Mouse (Mus musculus) limb, embryonic 10.5 days (tissue): ENCODE measurements around the gene Arhgef33. TPM values are rescaled to one million over a fixed set of nuclear protein-coding genes. Genes with fewer than 3 reads are reported as not detected.
A peak's percentile ranks its signal among the peaks of the same experiment; 100 is the strongest.
"Not testable (repeated sequence)": the region's sequence is repeated elsewhere in the genome, so short reads cannot be mapped to it uniquely, and the experiment has no call there.

Source experiments
- DNase-seq: peaks from one replicate; pipeline ENCODE4 v3.0.0-alpha.2; 2017; ENCODE audit warnings: low spot score
- H3K27ac ChIP-seq: fragments of 300-500 bp; sonication (generic); 2 replicates; pipeline ENCODE4 v1.5.1; 2016; ENCODE audit warnings: mild to moderate bottlenecking
- H3K27me3 ChIP-seq: fragments of 300-500 bp; sonication (generic); 2 replicates; pipeline ENCODE4 v1.6.1; 2016; ENCODE audit warnings: low read depth, mild to moderate bottlenecking; ENCODE audit not compliant: poor library complexity, severe bottlenecking
- H3K36me3 ChIP-seq: fragments of 300-500 bp; sonication (generic); 2 replicates; pipeline ENCODE4 v1.6.1; 2016; ENCODE audit warnings: mild to moderate bottlenecking, moderate library complexity
- H3K4me1 ChIP-seq: fragments of 300-500 bp; sonication (generic); 2 replicates; pipeline ENCODE4 v1.6.1; 2016
- H3K4me3 ChIP-seq: fragments of 300-500 bp; sonication (generic); 2 replicates; pipeline ENCODE4 v1.5.1; 2016; ENCODE audit warnings: mild to moderate bottlenecking, moderate library complexity
- H3K9me3 ChIP-seq: fragments of 300-500 bp; sonication (generic); replicated peaks from 2 replicates; pipeline ENCODE4 v1.6.1; 2016; ENCODE audit warnings: mild to moderate bottlenecking
- WGBS: fragments of 180-500 bp; shearing (Covaris S2); methylation state at CpG from one replicate; pipeline ENCODE4 v1.1.7; 2016; 5-methylcytosine and 5-hydroxymethylcytosine counted together
- polyA plus RNA-seq: library from polyadenylated mRNA; unstranded; fragments of >200 nt; fragmentation: Nextera tagmentation; extraction: Ambion mirVana; gene quantifications from 2 replicates; pipeline ENCODE4 v1.2.1, GENCODE M21; 2016

The Arhgef33 gene
- 0.48 and 0.85 TPM in 2 replicates for polyA plus RNA-seq

DNA sequence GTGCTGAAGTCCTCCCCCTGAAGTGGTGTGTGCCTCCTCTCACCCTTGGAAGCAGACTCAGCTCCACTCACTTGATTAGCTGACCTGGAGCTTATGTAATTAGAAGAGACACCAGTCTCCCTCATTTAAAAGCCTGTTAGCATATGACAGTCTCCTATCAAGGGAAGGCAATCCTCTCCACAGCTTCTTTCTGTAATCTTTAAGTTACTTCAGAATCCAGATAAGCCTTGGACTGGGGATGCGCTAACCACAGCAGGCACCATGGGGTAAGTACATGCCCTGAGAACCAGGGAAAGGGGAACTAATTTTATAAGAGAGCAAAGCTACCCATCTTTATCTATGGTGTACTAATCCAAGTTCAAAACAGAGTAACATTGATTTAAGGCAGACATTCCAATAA is at the start of gene Arhgef33:
Gene Arhgef33 (plus strand): TSS at position 157 of the 400 bp plus-strand sequence.
- 92% methylated on average over 1 of the region's 1 CpGs for WGBS
- no peak for DNase-seq
- Histone ChIP-seq H3K27ac (no peak within 1 kb of the TSS), H3K4me1 (no peaks in the 10 kb centered on the region), H3K9me3 (no peaks in the 10 kb centered on the region), H3K27me3 (no peaks in the 10 kb centered on the region), H3K4me3 (no peak within 1 kb of the TSS), H3K36me3 (no peaks in the 10 kb centered on the region)

DNA sequence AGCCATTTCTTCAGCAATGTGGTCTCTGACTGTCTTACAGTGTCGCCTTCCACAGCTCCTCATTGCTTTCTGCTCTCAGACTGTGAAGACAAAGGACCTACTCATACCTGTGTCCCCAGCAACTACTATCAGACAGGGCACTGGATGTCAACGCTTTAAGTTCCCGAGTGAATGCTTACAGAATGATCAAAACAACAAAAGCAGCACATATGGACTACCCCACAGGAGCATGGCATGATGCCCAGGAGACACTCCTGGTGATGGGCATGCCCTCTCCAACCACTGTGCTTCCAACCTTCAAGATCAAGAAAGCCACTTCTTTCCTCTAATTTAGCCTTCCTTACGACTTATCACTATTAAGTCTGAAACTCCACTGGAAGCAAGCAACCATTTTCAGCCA is 40.1 kb upstream of the Arhgef33 start:
- peaks cover 92% of the 10 kb centered on the region for H3K36me3 ChIP-seq
- H3K4me3 ChIP-seq: no peak overlapping the region
- H3K4me1 ChIP-seq: no peaks in the 10 kb centered on the region
- H3K27me3 ChIP-seq: no peaks in the 10 kb centered on the region
- no peaks in the 10 kb centered on the region for H3K9me3 ChIP-seq
- 95% methylated on average over 4 of the region's 4 CpGs for WGBS
- DNase-seq: no peak
- H3K27ac ChIP-seq: no peak overlapping the region

DNA sequence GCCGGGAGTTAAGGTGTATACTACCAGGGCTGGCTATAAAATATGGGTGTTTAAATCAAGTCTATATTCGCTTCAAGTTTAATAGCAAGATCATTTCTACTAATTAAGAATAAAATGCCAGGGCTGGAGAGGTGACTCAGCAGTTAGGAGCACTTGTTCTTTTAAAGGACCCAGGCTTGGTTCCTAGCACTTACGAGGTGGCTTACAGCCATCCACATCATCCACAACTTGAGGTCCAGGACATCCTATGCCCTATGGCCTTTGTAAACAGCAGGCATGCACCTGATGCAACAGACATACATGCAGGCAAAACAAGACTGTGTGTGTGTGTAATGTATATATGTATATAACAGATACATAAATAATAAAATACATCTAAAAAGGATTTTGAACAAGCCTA is 39.1 kb upstream of the Arhgef33 start:
- 94% methylated on average over 3 of the region's 3 CpGs for WGBS
- Histone ChIP-seq H3K4me1 (no peaks in the 10 kb centered on the region), H3K27me3 (no peaks in the 10 kb centered on the region), H3K4me3 (no peak overlapping the region), H3K36me3 (peaks cover 94% of the 10 kb centered on the region), H3K27ac (no peak overlapping the region), H3K9me3 (no peaks in the 10 kb centered on the region)
- no peak for DNase-seq

DNA sequence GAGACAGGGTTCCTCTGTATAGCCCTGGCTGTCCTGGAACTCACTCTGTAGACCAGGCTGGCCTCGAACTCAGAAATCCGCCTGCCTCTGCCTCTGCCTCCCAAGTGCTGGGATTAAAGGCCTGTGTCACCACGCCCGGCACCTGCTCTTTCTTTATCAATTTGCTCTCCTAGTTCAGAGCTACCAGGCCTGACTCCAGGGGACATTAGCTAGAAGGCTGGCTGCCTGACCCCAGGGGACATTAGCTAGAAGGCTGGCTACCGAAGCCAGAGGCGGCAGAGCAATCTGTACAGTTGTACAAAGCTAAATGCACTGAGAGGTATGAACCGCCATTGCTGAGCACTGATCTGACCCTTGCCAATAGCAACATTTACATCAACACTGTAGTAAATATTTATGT is 36.6 kb upstream of the Arhgef33 start:
- not testable (repeated sequence) for H3K27ac ChIP-seq, H3K9me3 ChIP-seq, H3K4me3 ChIP-seq, DNase-seq, H3K4me1 ChIP-seq, H3K27me3 ChIP-seq
- peaks cover 93% of the 10 kb centered on the region for H3K36me3 ChIP-seq
- WGBS: 93% methylated on average over 7 of the region's 7 CpGs

DNA sequence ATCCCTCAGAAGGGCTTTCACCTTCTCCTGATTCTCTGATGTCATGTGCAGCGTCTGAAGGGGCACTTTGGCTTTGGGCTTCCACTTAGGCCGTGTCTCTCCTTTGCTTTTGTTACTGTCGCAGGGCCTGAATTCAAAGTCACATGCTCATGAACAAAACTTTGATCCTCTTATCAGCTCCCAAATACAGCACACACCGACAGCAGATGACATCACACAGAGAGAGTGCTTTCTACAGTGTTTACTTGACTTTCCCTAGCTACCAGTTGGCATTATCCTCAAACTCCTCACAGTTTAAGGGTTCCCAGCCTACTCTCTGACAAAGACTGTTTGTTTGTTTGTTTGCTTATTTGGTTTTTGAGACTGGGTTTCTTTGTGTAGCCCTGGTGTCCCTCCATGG is 29.0 kb upstream of the Arhgef33 start:
- H3K27ac ChIP-seq: no peak overlapping the region
- DNase-seq: no peak
- 93% methylated on average over 4 of the region's 4 CpGs for WGBS
- no peaks in the 10 kb centered on the region for H3K4me1 ChIP-seq
- H3K9me3 ChIP-seq: no peaks in the 10 kb centered on the region
- no peak overlapping the region for H3K4me3 ChIP-seq
- peaks cover 73% of the 10 kb centered on the region for H3K36me3 ChIP-seq
- no peaks in the 10 kb centered on the region for H3K27me3 ChIP-seq

DNA sequence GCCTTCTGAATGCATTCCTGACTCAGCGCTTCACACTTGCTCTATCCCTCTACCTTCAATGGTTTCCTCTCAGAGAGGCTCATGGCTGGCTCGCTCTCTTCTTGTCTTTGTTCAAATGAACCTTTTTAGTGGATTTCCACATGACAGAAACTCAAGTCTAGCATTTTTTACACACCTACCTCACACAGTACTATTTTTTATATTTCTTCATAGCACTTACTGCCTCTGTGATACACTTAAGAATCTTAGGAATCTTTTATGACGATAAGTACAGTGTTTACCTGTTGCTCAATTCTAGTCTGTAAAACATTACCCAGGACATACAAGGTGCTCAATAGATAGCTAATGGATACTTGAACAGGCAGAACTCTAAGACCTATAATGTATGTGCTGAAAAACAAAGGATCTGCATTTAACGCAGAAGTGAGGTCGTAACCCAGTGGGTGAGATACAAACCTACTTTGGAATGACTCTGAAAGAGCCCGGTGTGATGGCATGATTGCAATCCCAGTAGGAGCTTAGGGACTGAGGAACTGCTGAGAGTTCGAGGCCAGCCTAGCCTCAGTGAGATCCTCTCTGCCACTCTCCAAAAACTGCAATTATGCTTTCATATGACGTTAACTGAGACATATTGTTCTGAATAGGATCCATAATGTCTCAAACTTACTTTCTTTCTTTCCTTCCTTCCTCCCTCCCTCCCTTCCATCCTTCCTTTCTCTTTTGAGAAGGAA is 27.7 kb upstream of the Arhgef33 start:
- WGBS: 94% methylated on average over 8 of the region's 8 CpGs
- Histone ChIP-seq H3K27ac (no peak overlapping the region), H3K4me3 (no peak overlapping the region), H3K4me1 (no peaks in the 10 kb centered on the region), H3K36me3 (peaks cover 61% of the 10 kb centered on the region), H3K27me3 (no peaks in the 10 kb centered on the region), H3K9me3 (no peaks in the 10 kb centered on the region)
- no peak for DNase-seq

DNA sequence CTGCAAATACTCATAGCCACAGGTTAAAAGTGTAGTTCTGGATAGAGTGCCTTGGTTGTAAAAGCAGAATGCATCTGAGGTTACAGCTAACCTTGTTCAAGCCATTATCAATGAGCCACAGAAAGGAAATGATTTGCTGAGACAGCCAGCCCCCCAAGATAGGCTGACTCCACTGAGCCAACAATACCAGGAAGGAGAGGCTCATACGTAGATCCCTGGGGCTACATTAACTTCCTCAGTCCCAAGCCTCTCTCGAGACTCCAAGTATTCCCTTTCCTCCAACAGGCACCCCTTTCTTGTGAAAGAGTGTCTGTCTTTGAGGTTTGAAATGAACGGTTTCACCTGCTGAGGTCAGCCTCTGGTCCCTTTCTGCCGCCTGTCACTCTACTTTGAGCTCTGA is 22.8 kb upstream of the Arhgef33 start:
- 90% methylated on average over 4 of the region's 4 CpGs for WGBS

DNA sequence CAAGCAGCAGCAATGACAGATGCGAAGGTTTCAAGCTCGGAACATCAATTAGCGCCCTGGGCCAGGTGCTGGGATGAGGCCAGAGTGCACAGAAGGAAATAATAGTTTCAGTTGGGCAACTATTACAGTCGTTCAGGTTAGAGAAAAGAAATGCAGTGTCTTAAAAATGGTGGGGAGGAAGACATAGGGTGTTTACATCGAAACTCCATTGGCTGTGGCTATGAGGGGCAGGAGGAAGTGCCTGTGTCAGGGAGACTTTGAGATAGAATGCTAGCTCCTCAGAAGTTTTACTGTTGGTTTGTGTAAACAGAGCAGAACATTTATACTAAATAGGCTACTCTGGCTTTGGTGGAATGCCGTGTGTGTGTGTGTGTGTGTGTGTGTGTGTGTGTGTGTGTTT is 19.2 kb upstream of the Arhgef33 start:
- no peaks in the 10 kb centered on the region for H3K9me3 ChIP-seq
- WGBS: 77% methylated on average over 6 of the region's 6 CpGs
- H3K36me3 ChIP-seq: no peaks in the 10 kb centered on the region
- no peak overlapping the region for H3K4me3 ChIP-seq
- DNase-seq: no peak
- no peak overlapping the region for H3K27ac ChIP-seq
- no peaks in the 10 kb centered on the region for H3K27me3 ChIP-seq
- H3K4me1 ChIP-seq: peaks cover 14% of the 10 kb centered on the region

More for the DNA sequence above, 22.8 kb upstream of the Arhgef33 start:
- H3K36me3 ChIP-seq: peaks cover 18% of the 10 kb centered on the region
- no peak overlapping the region for H3K27ac ChIP-seq
- H3K9me3 ChIP-seq: no peaks in the 10 kb centered on the region
- peaks cover 14% of the 10 kb centered on the region for H3K4me1 ChIP-seq
- no peaks in the 10 kb centered on the region for H3K27me3 ChIP-seq
- no peak for DNase-seq
- no peak overlapping the region for H3K4me3 ChIP-seq

DNA sequence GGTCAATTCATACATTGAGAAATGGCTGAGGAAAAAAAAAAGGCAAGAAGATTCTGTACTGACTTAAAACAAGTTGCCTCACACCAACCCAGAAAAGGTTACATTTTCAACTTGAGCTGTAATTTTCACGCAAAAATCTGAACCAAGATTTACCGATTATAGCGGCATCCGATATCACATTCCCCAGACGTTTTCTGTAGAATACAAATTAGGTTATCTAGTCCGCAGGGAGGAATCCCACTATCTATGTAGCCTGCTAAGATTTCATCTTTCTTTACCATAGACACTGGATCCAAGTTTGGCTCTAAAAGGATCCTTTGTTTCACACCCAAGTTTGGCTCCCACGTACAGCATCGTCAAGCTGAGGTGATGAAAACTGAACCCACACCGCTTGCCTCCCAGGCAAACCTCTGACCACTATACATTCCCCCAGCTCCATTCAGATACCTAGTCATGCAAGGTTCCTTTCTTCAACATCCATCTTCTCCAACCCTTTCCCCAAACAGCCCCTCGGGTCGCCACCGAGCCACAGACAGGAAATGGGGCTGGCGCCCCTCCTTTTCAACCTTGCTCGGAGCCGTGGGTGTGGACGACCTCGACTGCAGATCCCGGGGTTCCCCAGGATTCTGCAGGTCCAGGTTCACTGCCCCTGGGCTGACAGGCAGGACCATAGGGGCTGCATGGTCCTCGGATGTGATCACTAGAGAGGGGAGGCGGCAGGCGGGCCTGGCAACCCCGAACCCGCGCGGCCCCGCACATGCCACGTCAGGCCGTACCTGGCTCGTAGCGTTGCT is 17.7 kb upstream of the Arhgef33 start:
- Histone ChIP-seq H3K27me3 (no peaks in the 10 kb centered on the region), H3K27ac (peak overlapping the region; percentile 88), H3K9me3 (no peaks in the 10 kb centered on the region), H3K4me3 (peak overlapping the region; percentile 80), H3K36me3 (no peaks in the 10 kb centered on the region), H3K4me1 (peaks cover 14% of the 10 kb centered on the region)
- WGBS: 2% methylated on average over 30 of the region's 30 CpGs
- no peak for DNase-seq

DNA sequence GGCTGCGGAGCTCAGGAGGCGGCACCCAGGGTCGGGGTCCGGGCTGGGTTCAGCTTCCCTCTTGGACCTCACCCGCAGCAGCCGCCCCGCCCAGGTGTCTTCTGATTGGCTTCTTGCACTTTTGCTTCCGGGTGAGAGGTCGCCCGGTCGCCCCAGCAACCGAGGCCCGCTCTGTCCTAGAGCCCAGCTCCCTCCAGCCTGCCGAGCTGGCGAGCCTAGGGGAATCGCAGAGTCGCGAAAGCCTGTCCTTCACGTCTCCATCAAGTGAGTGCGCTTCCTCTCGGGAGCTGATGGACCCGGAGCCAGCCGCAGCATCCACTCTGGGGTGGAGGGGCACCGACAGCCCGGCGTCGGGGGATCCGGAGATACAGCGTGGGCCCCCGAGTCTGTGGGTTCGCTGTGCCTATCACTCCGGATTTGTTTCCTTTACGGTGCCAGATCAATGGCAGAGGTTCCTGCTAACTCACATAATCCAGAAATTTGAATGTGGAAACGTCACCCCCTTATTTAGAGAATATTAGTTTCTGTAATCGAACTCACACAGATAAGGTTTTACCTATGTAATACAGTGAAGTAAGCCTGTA is 17.0 kb upstream of the Arhgef33 start, which contains the start of the genes Morn2 and Dhx57:
Gene Morn2 (plus strand): TSS at position 130 of the 584 bp plus-strand sequence.
Gene Dhx57 (minus strand): TSS at position 403 of the 584 bp plus-strand sequence.
- no peaks in the 10 kb centered on the region for H3K36me3 ChIP-seq
- no peaks in the 10 kb centered on the region for H3K27me3 ChIP-seq
- H3K27ac ChIP-seq: peak within 1 kb of the TSS; percentile 88
- peaks cover 14% of the 10 kb centered on the region for H3K4me1 ChIP-seq
- H3K9me3 ChIP-seq: no peaks in the 10 kb centered on the region
- DNase-seq: peak; percentile 97
- H3K4me3 ChIP-seq: peak within 1 kb of the TSS; percentile 80
- WGBS: under 1% methylated on average over 35 of the region's 35 CpGs

DNA sequence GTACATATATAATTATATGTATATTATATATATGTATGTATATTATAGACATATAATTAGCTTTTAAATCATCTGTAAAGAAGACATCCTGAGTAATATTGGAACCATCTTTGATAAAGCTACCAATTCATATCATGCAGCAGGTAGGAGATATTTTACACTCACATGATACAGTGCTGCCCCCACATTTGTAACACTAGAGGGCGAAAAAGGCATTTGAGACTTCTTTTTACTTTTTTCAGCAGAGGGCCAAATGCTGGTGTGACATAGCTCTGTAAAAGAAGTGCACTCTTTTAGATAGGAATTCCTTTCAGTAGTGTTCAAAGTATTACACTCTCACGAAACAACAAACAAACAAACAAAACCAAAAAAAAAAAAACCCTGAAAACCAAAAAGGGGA is 16.1 kb upstream of the Arhgef33 start:
- no peak overlapping the region for H3K4me3 ChIP-seq
- no peaks in the 10 kb centered on the region for H3K9me3 ChIP-seq
- no peak for DNase-seq
- no peaks in the 10 kb centered on the region for H3K27me3 ChIP-seq
- H3K4me1 ChIP-seq: peaks cover 14% of the 10 kb centered on the region
- H3K27ac ChIP-seq: no peak overlapping the region
- WGBS: 38% methylated on average over 2 of the region's 2 CpGs
- H3K36me3 ChIP-seq: no peaks in the 10 kb centered on the region

DNA sequence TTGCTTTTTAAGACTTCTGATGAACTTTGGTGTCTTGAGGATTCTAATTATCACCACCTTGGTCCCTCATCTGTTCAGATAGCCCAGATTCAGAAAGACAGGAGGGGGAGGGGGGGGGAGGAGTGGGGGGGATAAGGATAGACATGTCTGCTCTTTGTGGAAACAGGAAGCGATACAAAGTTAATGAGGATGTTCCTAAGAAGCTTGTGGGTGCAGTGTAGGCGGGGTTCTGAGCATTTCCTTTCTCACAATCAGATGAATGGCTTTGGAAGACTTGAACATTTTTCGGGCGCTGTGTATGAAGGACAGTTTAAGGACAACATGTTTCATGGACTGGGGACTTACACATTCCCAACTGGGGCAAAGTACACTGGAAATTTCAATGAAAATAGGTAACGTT is 11.9 kb upstream of the Arhgef33 start:
- H3K36me3 ChIP-seq: no peaks in the 10 kb centered on the region
- H3K4me3 ChIP-seq: no peak overlapping the region
- H3K9me3 ChIP-seq: no peaks in the 10 kb centered on the region
- no peaks in the 10 kb centered on the region for H3K4me1 ChIP-seq
- no peaks in the 10 kb centered on the region for H3K27me3 ChIP-seq
- WGBS: 90% methylated on average over 5 of the region's 5 CpGs
- no peak for DNase-seq
- H3K27ac ChIP-seq: no peak overlapping the region

DNA sequence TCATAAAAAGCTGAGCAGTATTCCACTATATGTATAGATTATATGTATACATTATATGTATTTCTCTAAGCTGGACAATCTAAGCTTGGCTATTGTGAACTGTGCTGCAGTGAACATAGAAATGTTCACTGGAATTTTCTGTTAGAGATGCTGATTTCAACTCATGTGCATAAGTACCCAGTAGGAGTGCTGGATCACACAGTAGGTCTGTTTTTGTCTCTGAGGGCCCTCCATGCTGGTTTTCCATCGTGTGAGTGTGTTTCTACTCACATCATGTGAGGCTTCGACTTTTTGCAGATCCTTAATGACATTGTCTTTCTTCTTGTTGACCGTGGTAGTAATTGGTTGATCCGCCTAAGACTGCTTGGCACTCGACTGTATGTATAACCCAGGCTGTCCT is 8.4 kb upstream of the Arhgef33 start:
- no peak for DNase-seq
- 89% methylated on average over 5 of the region's 5 CpGs for WGBS
- no peak overlapping the region for H3K27ac ChIP-seq
- no peaks in the 10 kb centered on the region for H3K4me1 ChIP-seq
- H3K9me3 ChIP-seq: no peaks in the 10 kb centered on the region
- no peak overlapping the region for H3K4me3 ChIP-seq
- H3K36me3 ChIP-seq: no peaks in the 10 kb centered on the region
- H3K27me3 ChIP-seq: no peaks in the 10 kb centered on the region
